Mouse (Mus musculus) embryonic facial prominence, embryonic 10.5 days (tissue): ENCODE data around the gene Bcl2l14. TPM values are rescaled to one million over a fixed set of nuclear protein-coding genes. Genes with fewer than 3 reads are reported as not detected.

ENCODE experiments used
- DNase-seq: peaks from one replicate; pipeline ENCODE4 v3.0.0-alpha.2; 2017; ENCODE audit warnings: low spot score
- H3K27ac ChIP-seq: fragments of 300-500 bp; sonication (generic); replicated peaks from 2 replicates; pipeline ENCODE4 v1.5.1; 2016; ENCODE audit warnings: mild to moderate bottlenecking
- H3K27me3 ChIP-seq: fragments of 300-500 bp; sonication (generic); replicated peaks from 2 replicates; pipeline ENCODE4 v1.6.1; 2016; ENCODE audit warnings: low read depth, mild to moderate bottlenecking; ENCODE audit not compliant: poor library complexity, severe bottlenecking
- H3K36me3 ChIP-seq: fragments of 300-500 bp; sonication (generic); replicated peaks from 2 replicates; pipeline ENCODE4 v1.6.1; 2016; ENCODE audit warnings: mild to moderate bottlenecking, moderate library complexity
- H3K4me1 ChIP-seq: fragments of 300-500 bp; sonication (generic); 2 replicates; pipeline ENCODE4 v1.6.1; 2016
- H3K4me3 ChIP-seq: fragments of 300-500 bp; sonication (generic); 2 replicates; pipeline ENCODE4 v1.5.1; 2016; ENCODE audit warnings: mild to moderate bottlenecking, moderate library complexity
- H3K9me3 ChIP-seq: fragments of 300-500 bp; sonication (generic); 2 replicates; pipeline ENCODE4 v1.6.1; 2016; ENCODE audit warnings: mild to moderate bottlenecking
- WGBS: fragments of 180-500 bp; shearing (Covaris S2); methylation state at CpG from one replicate; pipeline ENCODE4 v1.1.7; 2016; 5-methylcytosine and 5-hydroxymethylcytosine counted together
- polyA plus RNA-seq: library from polyadenylated mRNA; unstranded; fragments of >200 nt; fragmentation: Nextera tagmentation; extraction: Ambion mirVana; gene quantifications from 2 replicates; pipeline ENCODE4 v1.2.1, GENCODE M21; 2016

The Bcl2l14 gene
- polyA plus RNA-seq, 1 experiment from 2014 or later = 0.74 TPM

GRCm38 (mm10) chr6:134377856-134378255 is 18.3 kb upstream of the Bcl2l14 start:
- Histone ChIP-seq H3K36me3 (no peaks in the 10 kb centered on the region), H3K9me3 (peaks cover 5% of the 10 kb centered on the region; the same call in 1 of the 2 replicates), H3K4me1 (no peaks in the 10 kb centered on the region), H3K27me3 (no peaks in the 10 kb centered on the region), H3K4me3 (no peak overlapping the region), H3K27ac (no peak overlapping the region)
- no peak for DNase-seq
- whole genome bisulfite sequencing = 61% methylated on average over 3 of the region's 3 CpGs

- Histone ChIP-seq H3K4me3 (no peak overlapping the region), H3K27ac (no peak overlapping the region), H3K9me3 (peaks cover 5% of the 10 kb centered on the region; the same call in 1 of the 2 replicates), H3K27me3 (no peaks in the 10 kb centered on the region), H3K4me1 (no peaks in the 10 kb centered on the region), H3K36me3 (no peaks in the 10 kb centered on the region)
- 90% methylated on average over 6 of the region's 6 CpGs for WGBS
- DNase-seq = no peak
Observed at GRCm38 (mm10) chr6:134381462-134381861, 14.7 kb upstream of the Bcl2l14 start.

GRCm38 (mm10) chr6:134385931-134386330 is 10.2 kb upstream of the Bcl2l14 start:
- 89% methylated on average over 6 of the region's 6 CpGs for WGBS
- no peaks in the 10 kb centered on the region for H3K4me1 ChIP-seq
- no peak overlapping the region for H3K27ac ChIP-seq
- no peak for DNase-seq
- no peaks in the 10 kb centered on the region for H3K27me3 ChIP-seq
- H3K4me3 ChIP-seq = no peak overlapping the region
- no peaks in the 10 kb centered on the region for H3K9me3 ChIP-seq
- H3K36me3 ChIP-seq = no peaks in the 10 kb centered on the region

- no peaks in the 10 kb centered on the region for H3K9me3 ChIP-seq
- no peaks in the 10 kb centered on the region for H3K4me1 ChIP-seq
- H3K4me3 ChIP-seq = no peak overlapping the region
- no peak overlapping the region for H3K27ac ChIP-seq
- H3K27me3 ChIP-seq = no peaks in the 10 kb centered on the region
- no peak for DNase-seq
- 92% methylated on average over 10 of the region's 10 CpGs for WGBS
- no peaks in the 10 kb centered on the region for H3K36me3 ChIP-seq
Observed at GRCm38 (mm10) chr6:134387396-134387795, 8.7 kb upstream of the Bcl2l14 start.

DNA sequence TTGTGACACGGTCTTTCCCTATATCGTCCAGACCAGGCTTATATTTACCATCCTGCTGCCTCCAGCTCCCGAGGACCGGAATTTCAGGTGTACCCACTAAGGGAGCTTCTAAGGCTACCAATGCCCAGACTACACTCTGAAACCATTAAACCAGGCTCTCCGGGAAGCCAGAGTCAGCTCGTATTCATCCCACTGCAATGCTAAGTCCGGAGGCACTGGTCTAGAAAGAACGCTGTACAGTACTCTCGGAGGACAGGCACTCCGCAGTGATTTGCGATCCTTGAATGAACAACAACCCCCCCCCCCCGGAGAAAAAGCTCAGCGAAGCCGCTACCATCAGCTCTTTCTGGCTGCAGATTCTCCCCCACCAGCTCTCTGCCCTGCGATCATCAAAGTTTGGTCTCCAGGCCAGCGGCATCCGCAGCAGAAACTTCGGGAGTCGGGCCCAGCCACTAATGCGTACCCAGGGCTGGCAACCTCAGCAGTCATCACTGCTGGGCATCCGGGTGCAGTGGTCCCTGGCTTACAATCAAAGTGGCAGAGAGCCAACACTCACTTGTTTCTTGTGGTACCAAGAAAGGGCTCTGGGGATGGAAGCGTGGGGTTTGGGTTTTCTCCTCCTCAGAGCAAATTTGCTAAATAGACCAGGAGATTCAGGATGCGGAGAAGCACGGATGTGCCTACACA is 7.6 kb upstream of the Bcl2l14 start:
- H3K36me3 ChIP-seq = no peaks in the 10 kb centered on the region
- WGBS = 86% methylated on average over 24 of the region's 24 CpGs
- no peaks in the 10 kb centered on the region for H3K9me3 ChIP-seq
- H3K27me3 ChIP-seq = no peaks in the 10 kb centered on the region
- H3K4me3 ChIP-seq = no peak overlapping the region
- no peak overlapping the region for H3K27ac ChIP-seq
- no peak for DNase-seq
- no peaks in the 10 kb centered on the region for H3K4me1 ChIP-seq

- WGBS = 19% methylated on average over 11 of the region's 11 CpGs
- Histone ChIP-seq H3K27ac (no peak overlapping the region), H3K4me1 (no peaks in the 10 kb centered on the region), H3K9me3 (no peaks in the 10 kb centered on the region), H3K4me3 (no peak overlapping the region), H3K27me3 (no peaks in the 10 kb centered on the region), H3K36me3 (no peaks in the 10 kb centered on the region)
- DNase-seq = peak; percentile 80
Observed at GRCm38 (mm10) chr6:134389248-134389891, 6.7 kb upstream of the Bcl2l14 start.

DNA sequence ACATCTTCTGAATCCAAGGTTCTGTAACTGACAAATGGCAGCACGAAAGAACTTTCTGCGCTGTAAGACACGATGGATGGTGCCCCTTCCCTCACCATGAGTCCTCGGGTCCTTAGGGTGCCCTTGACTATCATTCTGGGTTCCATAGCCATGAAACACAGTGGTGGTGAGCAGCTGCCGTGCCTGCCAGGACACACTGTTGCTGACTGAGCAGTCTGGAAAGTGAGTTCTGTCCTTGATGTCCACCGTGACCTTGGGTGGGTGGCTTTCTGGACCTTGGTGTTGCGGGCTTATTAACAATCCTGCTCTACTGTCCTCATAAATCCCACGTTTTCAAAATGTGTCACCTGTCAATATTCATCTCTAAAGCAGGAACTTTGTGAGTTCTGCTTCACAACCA is 6.2 kb upstream of the Bcl2l14 start:
- H3K4me1 ChIP-seq = no peaks in the 10 kb centered on the region
- H3K36me3 ChIP-seq = no peaks in the 10 kb centered on the region
- 74% methylated on average over 8 of the region's 8 CpGs for WGBS
- no peak for DNase-seq
- H3K27ac ChIP-seq = no peak overlapping the region
- no peaks in the 10 kb centered on the region for H3K27me3 ChIP-seq
- H3K4me3 ChIP-seq = no peak overlapping the region
- no peaks in the 10 kb centered on the region for H3K9me3 ChIP-seq

- Histone ChIP-seq H3K27ac (no peak overlapping the region), H3K9me3 (no peaks in the 10 kb centered on the region), H3K36me3 (no peaks in the 10 kb centered on the region), H3K4me3 (no peak overlapping the region), H3K4me1 (no peaks in the 10 kb centered on the region), H3K27me3 (no peaks in the 10 kb centered on the region)
- DNase-seq = no peak
- 79% methylated on average over 2 of the region's 2 CpGs for WGBS
Observed at GRCm38 (mm10) chr6:134390837-134391236, 5.3 kb upstream of the Bcl2l14 start.

- no peak overlapping the region for H3K4me3 ChIP-seq
- H3K36me3 ChIP-seq = no peaks in the 10 kb centered on the region
- no peaks in the 10 kb centered on the region for H3K27me3 ChIP-seq
- peak; percentile 79 for DNase-seq
- H3K27ac ChIP-seq = no peak overlapping the region
- 40% methylated on average over 16 of the region's 16 CpGs for WGBS
- no peaks in the 10 kb centered on the region for H3K9me3 ChIP-seq
- H3K4me1 ChIP-seq = peaks cover 5% of the 10 kb centered on the region; the same call in 1 of the 2 replicates
Observed at GRCm38 (mm10) chr6:134402914-134403683, 7.0 kb downstream of the Bcl2l14 start.

- WGBS = 87% methylated on average over 9 of the region's 9 CpGs
- no peak overlapping the region for H3K27ac ChIP-seq
- no peaks in the 10 kb centered on the region for H3K9me3 ChIP-seq
- H3K4me3 ChIP-seq = no peak overlapping the region
- peaks cover 5% of the 10 kb centered on the region; the same call in 1 of the 2 replicates for H3K4me1 ChIP-seq
- H3K36me3 ChIP-seq = no peaks in the 10 kb centered on the region
- DNase-seq = no peak
- H3K27me3 ChIP-seq = no peaks in the 10 kb centered on the region
Observed at GRCm38 (mm10) chr6:134403684-134404070, 7.6 kb downstream of the Bcl2l14 start.

DNA sequence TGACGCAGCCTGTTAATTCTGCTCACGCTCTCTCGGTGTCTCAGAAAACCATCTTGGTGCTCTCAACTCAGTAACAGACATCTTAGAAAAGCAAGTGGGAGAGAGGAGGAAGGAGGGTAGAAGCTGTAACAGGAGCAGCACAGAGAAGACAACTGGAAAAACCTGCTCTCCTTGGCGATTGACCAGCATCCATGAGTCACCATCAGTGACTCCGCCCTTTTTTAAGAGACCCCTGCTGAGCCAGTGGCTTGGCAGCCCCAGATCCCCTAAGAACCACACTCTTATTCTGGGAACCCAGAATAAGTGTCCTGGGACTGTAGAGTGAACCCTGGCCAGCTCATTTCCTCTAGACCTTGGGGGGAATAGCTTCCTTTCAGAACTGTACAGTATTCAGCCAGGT is 11.1 kb downstream of the Bcl2l14 start:
- no peak overlapping the region for H3K4me3 ChIP-seq
- H3K4me1 ChIP-seq = peaks cover 5% of the 10 kb centered on the region; the same call in 1 of the 2 replicates
- no peaks in the 10 kb centered on the region for H3K9me3 ChIP-seq
- no peak overlapping the region for H3K27ac ChIP-seq
- no peaks in the 10 kb centered on the region for H3K27me3 ChIP-seq
- no peak for DNase-seq
- 52% methylated on average over 5 of the region's 5 CpGs for WGBS
- no peaks in the 10 kb centered on the region for H3K36me3 ChIP-seq

- H3K27me3 ChIP-seq = no peaks in the 10 kb centered on the region
- 63% methylated on average over 18 of the region's 18 CpGs for WGBS
- H3K4me3 ChIP-seq = no peak overlapping the region
- peaks cover 14% of the 10 kb centered on the region for H3K4me1 ChIP-seq
- no peaks in the 10 kb centered on the region for H3K36me3 ChIP-seq
- no peak overlapping the region; the same call in 1 of the 2 replicates for H3K27ac ChIP-seq
- no peaks in the 10 kb centered on the region for H3K9me3 ChIP-seq
- no peak for DNase-seq
Observed at GRCm38 (mm10) chr6:134413706-134414531, 17.8 kb downstream of the Bcl2l14 start.
